Mouse (Mus musculus) C2C12 (cell line): ENCODE measurements around the gene Ccdc159.

Experiments used
- CTCF ChIP-seq: IDR thresholded peaks from one replicate; pipeline ENCODE4 v1.5.1; 2011; ENCODE audit not compliant: control insufficient read depth, insufficient read depth, insufficient read length
- MAX ChIP-seq: IDR thresholded peaks from one replicate; pipeline ENCODE4 v1.6.1; 2011; ENCODE audit warnings: mild to moderate bottlenecking, control low read depth
- MYOG ChIP-seq: IDR thresholded peaks from one replicate; pipeline ENCODE4 v1.6.1; 2011; ENCODE audit not compliant: control insufficient read depth, insufficient read length; ENCODE audit errors: extremely low read depth

DNA sequence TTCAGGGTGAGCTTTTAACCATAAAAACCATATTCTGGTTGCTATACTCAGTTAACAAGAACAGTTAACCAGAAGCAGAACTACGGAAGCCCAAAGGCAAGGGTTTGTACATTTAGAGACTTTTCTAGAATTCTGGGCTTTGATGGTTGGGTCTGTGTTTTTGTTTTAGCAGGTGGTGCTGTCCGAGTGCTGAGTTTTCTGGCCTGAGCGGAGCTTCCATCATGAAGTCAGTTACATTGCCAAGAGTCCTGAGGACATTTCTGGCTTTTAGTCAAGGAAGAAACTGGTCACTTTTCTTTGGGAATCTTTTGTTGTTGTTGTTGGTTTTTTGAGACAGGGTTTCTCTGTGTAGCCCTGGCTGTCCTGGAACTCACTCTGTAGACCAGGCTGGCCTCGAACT lies 23.2 kb upstream of the Ccdc159 start:
- TF ChIP-seq CTCF = no peak
- TF ChIP-seq MAX = no peak
- TF ChIP-seq MYOG = no peak
